Mouse (Mus musculus) forebrain, embryonic 12.5 days (tissue): ENCODE data around the gene Bicral. TPM values are rescaled to one million over a fixed set of nuclear protein-coding genes. Genes with fewer than 3 reads are reported as not detected.
A peak's percentile ranks its signal among the peaks of the same experiment; 100 is the strongest.

Experiments used
- ATAC-seq: fragments of 200-750 bp; cut with Nextera tagmentation; 2 replicates; pipeline ENCODE4 v1.8.0; 2017; ENCODE audit warnings: moderate TSS enrichment; ENCODE audit not compliant: low FRiP score
- H3K27ac ChIP-seq: fragments of 300-500 bp; sonication (generic); 2 replicates; pipeline ENCODE4 v1.5.1; 2016; ENCODE audit warnings: mild to moderate bottlenecking
- H3K27me3 ChIP-seq: fragments of 300-500 bp; sonication (generic); 2 replicates; pipeline ENCODE4 v1.6.1; 2016; ENCODE audit warnings: mild to moderate bottlenecking
- H3K36me3 ChIP-seq: fragments of 300-500 bp; sonication (generic); replicated peaks from 2 replicates; pipeline ENCODE4 v1.6.1; 2016; ENCODE audit warnings: mild to moderate bottlenecking
- H3K4me1 ChIP-seq: fragments of 300-500 bp; sonication (generic); 2 replicates; pipeline ENCODE4 v1.6.1; 2016
- H3K4me2 ChIP-seq: fragments of 300-500 bp; sonication (generic); 2 replicates; pipeline ENCODE4 v1.6.1; 2016; ENCODE audit warnings: mild to moderate bottlenecking, moderate library complexity
- H3K4me3 ChIP-seq: fragments of 300-500 bp; sonication (generic); replicated peaks from 2 replicates; pipeline ENCODE4 v1.5.1; 2016; ENCODE audit warnings: mild to moderate bottlenecking
- H3K9ac ChIP-seq: fragments of 300-500 bp; sonication (generic); 2 replicates; pipeline ENCODE4 v1.6.1; 2016; ENCODE audit warnings: mild to moderate bottlenecking
- H3K9me3 ChIP-seq: fragments of 300-500 bp; sonication (generic); 2 replicates; pipeline ENCODE4 v1.6.1; 2016
- WGBS: fragments of 180-500 bp; shearing (Covaris S2); methylation state at CpG from one replicate; pipeline ENCODE4 v1.1.7; 2016; 5-methylcytosine and 5-hydroxymethylcytosine counted together
- polyA plus RNA-seq: library from polyadenylated mRNA; unstranded; fragments of >200 nt; fragmentation: Nextera tagmentation; extraction: Ambion mirVana; gene quantifications from 2 replicates; pipeline ENCODE4 v1.2.1, GENCODE M21; 2016

Bicral gene
- 7.1 and 7.5 TPM in 2 replicates for polyA plus RNA-seq

GRCm38 (mm10) chr17:46857903-46858748, at the start of gene Bicral:
Gene Bicral, minus strand, starts transcription at chr17:46858482.
- H3K27ac ChIP-seq = peak within 1 kb of the TSS; percentile 100
- WGBS = 0% methylated on average over 36 of the region's 65 CpGs
- H3K4me2 ChIP-seq = peak within 1 kb of the TSS; percentile 71
- no peaks in the 10 kb centered on the region; the same call in 1 of the 2 replicates for H3K36me3 ChIP-seq
- peaks cover 39% of the 10 kb centered on the region for H3K4me1 ChIP-seq
- no peaks in the 10 kb centered on the region for H3K9me3 ChIP-seq
- peak; percentile 70 for ATAC-seq
- H3K9ac ChIP-seq = peak within 1 kb of the TSS; percentile 100
- peak within 1 kb of the TSS; percentile 99 for H3K4me3 ChIP-seq
- H3K27me3 ChIP-seq = no peaks in the 10 kb centered on the region

- Histone ChIP-seq H3K4me3 (no peak overlapping the region), H3K9ac (no peak overlapping the region)
- ATAC-seq = 0 out of 2 replicates have a peak, but pooled peaks have one; percentile 57
Measured at GRCm38 (mm10) chr17:46903876-46904490, 45.7 kb upstream of the Bicral start.

GRCm38 (mm10) chr17:46900941-46901340, 42.7 kb upstream of the Bicral start:
- WGBS = 58% methylated on average over 2 of the region's 2 CpGs

More at GRCm38 (mm10) chr17:46903876-46904490, 45.7 kb upstream of the Bicral start:
- no peaks in the 10 kb centered on the region for H3K36me3 ChIP-seq
- H3K27ac ChIP-seq = no peak overlapping the region
- H3K27me3 ChIP-seq = no peaks in the 10 kb centered on the region
- H3K4me1 ChIP-seq = no peaks in the 10 kb centered on the region
- no peaks in the 10 kb centered on the region for H3K9me3 ChIP-seq
- H3K4me2 ChIP-seq = no peak overlapping the region
- 24% methylated on average over 19 of the region's 19 CpGs for WGBS

GRCm38 (mm10) chr17:46897221-46897950, 39.1 kb upstream of the Bicral start:
- H3K4me2 ChIP-seq = no peak overlapping the region
- no peak overlapping the region for H3K4me3 ChIP-seq
- no peak for ATAC-seq
- H3K27ac ChIP-seq = no peak overlapping the region
- no peaks in the 10 kb centered on the region for H3K9me3 ChIP-seq
- H3K36me3 ChIP-seq = peaks cover 6% of the 10 kb centered on the region; the same call in 1 of the 2 replicates
- peaks cover 15% of the 10 kb centered on the region for H3K4me1 ChIP-seq
- no peak overlapping the region for H3K9ac ChIP-seq
- no peaks in the 10 kb centered on the region for H3K27me3 ChIP-seq
- WGBS = 55% methylated on average over 13 of the region's 13 CpGs

More at GRCm38 (mm10) chr17:46900941-46901340, 42.7 kb upstream of the Bicral start:
- Histone ChIP-seq H3K4me1 (no peaks in the 10 kb centered on the region), H3K9ac (no peak overlapping the region), H3K27me3 (no peaks in the 10 kb centered on the region), H3K9me3 (no peaks in the 10 kb centered on the region), H3K4me3 (no peak overlapping the region), H3K36me3 (no peaks in the 10 kb centered on the region), H3K27ac (no peak overlapping the region), H3K4me2 (no peak overlapping the region)
- no peak for ATAC-seq

GRCm38 (mm10) chr17:46895426-46895825, 37.1 kb upstream of the Bicral start:
- ATAC-seq = no peak
- H3K27me3 ChIP-seq = no peaks in the 10 kb centered on the region
- H3K9me3 ChIP-seq = no peaks in the 10 kb centered on the region
- H3K36me3 ChIP-seq = peaks cover 6% of the 10 kb centered on the region; the same call in 1 of the 2 replicates
- no peak overlapping the region for H3K9ac ChIP-seq
- H3K27ac ChIP-seq = no peak overlapping the region
- peaks cover 29% of the 10 kb centered on the region for H3K4me1 ChIP-seq
- H3K4me3 ChIP-seq = no peak overlapping the region
- 95% methylated on average over 9 of the region's 9 CpGs for WGBS
- H3K4me2 ChIP-seq = no peak overlapping the region

- peak overlapping the region; percentile 88 for H3K27ac ChIP-seq
- H3K4me2 ChIP-seq = peak overlapping the region; percentile 98
- H3K27me3 ChIP-seq = no peaks in the 10 kb centered on the region
- peaks cover 6% of the 10 kb centered on the region; the same call in 1 of the 2 replicates for H3K36me3 ChIP-seq
- 2% methylated on average over 64 of the region's 64 CpGs for WGBS
- H3K9ac ChIP-seq = peak overlapping the region; percentile 87
- H3K4me1 ChIP-seq = peaks cover 38% of the 10 kb centered on the region
- peak overlapping the region; percentile 73 for H3K4me3 ChIP-seq
- no peaks in the 10 kb centered on the region for H3K9me3 ChIP-seq
- peak; percentile 53 for ATAC-seq
Measured at GRCm38 (mm10) chr17:46890843-46891594, 32.7 kb upstream of the Bicral start.

- Histone ChIP-seq H3K9ac (peak within 1 kb of the TSS; percentile 87), H3K9me3 (no peaks in the 10 kb centered on the region), H3K27me3 (no peaks in the 10 kb centered on the region), H3K4me1 (peaks cover 41% of the 10 kb centered on the region), H3K36me3 (peaks cover 6% of the 10 kb centered on the region; the same call in 1 of the 2 replicates), H3K27ac (peak within 1 kb of the TSS; percentile 96), H3K4me3 (peak within 1 kb of the TSS; percentile 73), H3K4me2 (peak within 1 kb of the TSS; percentile 98)
- peak; percentile 95 for ATAC-seq
- WGBS = under 1% methylated on average over 40 of the region's 40 CpGs
Measured at GRCm38 (mm10) chr17:46890116-46890815, 32.0 kb upstream of the Bicral start, which contains the start of gene Tbcc. Gene Tbcc, plus strand, starts transcription at chr17:46890684.

- under 1% methylated on average over 44 of the region's 44 CpGs for WGBS
- ATAC-seq = peak; percentile 65
- peak overlapping the region; percentile 70 for H3K9ac ChIP-seq
Measured at GRCm38 (mm10) chr17:46889450-46890084, 31.3 kb upstream of the Bicral start.

GRCm38 (mm10) chr17:46888511-46889212, 30.4 kb upstream of the Bicral start:
- peak overlapping the region; percentile 73 for H3K4me3 ChIP-seq
- H3K36me3 ChIP-seq = 0 out of 2 replicates have a peak, but pooled peaks cover 3% of the 10 kb centered on the region
- no peaks in the 10 kb centered on the region for H3K9me3 ChIP-seq
- no peak for ATAC-seq
- H3K27me3 ChIP-seq = no peaks in the 10 kb centered on the region
- peaks cover 37% of the 10 kb centered on the region for H3K4me1 ChIP-seq
- 36% methylated on average over 16 of the region's 16 CpGs for WGBS
- no peak overlapping the region for H3K27ac ChIP-seq
- peak overlapping the region; percentile 70 for H3K9ac ChIP-seq
- peak overlapping the region; percentile 96 for H3K4me2 ChIP-seq

More at GRCm38 (mm10) chr17:46889450-46890084, 31.3 kb upstream of the Bicral start:
- peaks cover 6% of the 10 kb centered on the region; the same call in 1 of the 2 replicates for H3K36me3 ChIP-seq
- peak overlapping the region; percentile 73 for H3K4me3 ChIP-seq
- H3K27me3 ChIP-seq = no peaks in the 10 kb centered on the region
- no peaks in the 10 kb centered on the region for H3K9me3 ChIP-seq
- H3K4me1 ChIP-seq = peaks cover 41% of the 10 kb centered on the region
- peak overlapping the region; percentile 96 for H3K4me2 ChIP-seq
- H3K27ac ChIP-seq = peak overlapping the region; percentile 96
